Mouse (Mus musculus) C2C12 (cell line): Measurements from ENCODE around the gene Arhgef12.

Experiments used
- CEBPB ChIP-seq: IDR thresholded peaks from one replicate; pipeline ENCODE4 v1.6.1; 2011; ENCODE audit warnings: low read depth, mild to moderate bottlenecking, control low read depth, moderate library complexity
- CTCF ChIP-seq: IDR thresholded peaks from one replicate; pipeline ENCODE4 v1.5.1; 2011; ENCODE audit not compliant: control insufficient read depth, insufficient read depth, insufficient read length
- MAX ChIP-seq: IDR thresholded peaks from one replicate; pipeline ENCODE4 v1.6.1; 2011; ENCODE audit warnings: mild to moderate bottlenecking, control low read depth
- MYOD1 ChIP-seq: IDR thresholded peaks from one replicate; pipeline ENCODE4 v1.6.1; 2011; ENCODE audit warnings: low read depth; ENCODE audit not compliant: control insufficient read depth, insufficient read length
- MYOG ChIP-seq: IDR thresholded peaks from one replicate; pipeline ENCODE4 v1.6.1; 2011; ENCODE audit not compliant: control insufficient read depth, insufficient read length; ENCODE audit errors: extremely low read depth
- USF1 ChIP-seq: IDR thresholded peaks from one replicate; pipeline ENCODE4 v1.6.1; 2011; ENCODE audit warnings: low read depth, mild to moderate bottlenecking, control low read depth, moderate library complexity

- TF ChIP-seq CTCF (no peak), MAX (no peak), MYOG (no peak), USF1 (no peak), CEBPB (no peak), MYOD1 (no peak)
Measured at GRCm38 (mm10) chr9:43122379-43122778, 15.3 kb upstream of the Arhgef12 start.
